Mouse (Mus musculus) left cerebral cortex, postnatal 14 days (tissue): ENCODE results near the gene Lca5. TPM values are rescaled to one million over a fixed set of nuclear protein-coding genes. Genes with fewer than 3 reads are reported as not detected.

Source experiments
- DNase-seq, 2 experiments: peaks; one replicate each; pipeline ENCODE4 v3.0.0; 2021 to 2022; ENCODE audit warnings: low spot score in 2 of 2, mixed read lengths in 1 of 2
- intact Hi-C: fragments of 180-260 bp; cut with DNase I; formaldehyde crosslinking; loops from one replicate; pipeline ENCODE4 v1.15.1; 2025
- total RNA-seq, 2 experiments: library from RNA; stranded (reverse); gene quantifications; 2 replicates each; pipeline ENCODE4 v1.2.3; 2021

Gene Lca5
- total RNA-seq, 2 experiments from 2014 or later, result 10.0 to 12.0 TPM

DNA sequence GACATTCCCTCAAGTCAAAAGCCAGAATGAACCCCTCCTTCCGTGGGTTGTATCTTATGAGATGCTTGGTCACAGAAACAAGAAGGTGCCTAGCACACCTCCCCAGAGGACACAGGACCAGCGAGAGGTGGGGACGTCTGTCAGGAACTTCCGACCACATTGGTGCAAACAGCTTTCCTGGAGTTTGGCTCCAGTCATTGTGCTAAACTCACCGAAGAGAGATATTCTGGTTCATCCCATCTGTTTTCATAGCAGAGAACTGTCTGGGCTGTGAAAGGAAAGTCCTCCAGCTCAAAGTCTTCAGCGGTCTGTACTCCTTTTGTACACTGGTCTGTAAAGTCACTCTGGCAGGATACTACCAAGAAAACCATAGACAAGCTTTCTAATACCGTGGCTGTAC lies 41.5 kb downstream of the Lca5 start:
- intact Hi-C loops, result no loop called here
- no peak for DNase-seq

DNA sequence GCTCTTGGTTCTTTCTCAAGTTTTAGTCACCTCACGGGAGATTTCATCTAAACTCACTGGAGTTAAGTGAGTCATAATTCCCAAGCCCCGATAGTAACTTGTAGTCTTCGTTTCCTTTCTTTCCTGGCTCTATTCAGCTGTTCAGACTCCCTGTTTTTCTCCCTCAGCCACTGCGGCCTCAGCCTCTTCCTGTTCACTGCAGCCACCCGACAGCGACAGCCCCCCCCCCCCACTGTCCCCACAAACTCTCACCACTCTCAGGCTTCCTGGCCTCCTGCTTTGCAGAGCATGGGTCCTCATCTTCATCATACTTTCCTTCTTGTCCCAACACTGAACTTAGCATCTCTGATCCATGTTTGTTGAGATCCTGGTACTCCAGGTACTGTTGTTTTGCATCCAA lies 42.7 kb downstream of the Lca5 start:
- DNase-seq, result no peak
- intact Hi-C loops, result no loop called here

DNA sequence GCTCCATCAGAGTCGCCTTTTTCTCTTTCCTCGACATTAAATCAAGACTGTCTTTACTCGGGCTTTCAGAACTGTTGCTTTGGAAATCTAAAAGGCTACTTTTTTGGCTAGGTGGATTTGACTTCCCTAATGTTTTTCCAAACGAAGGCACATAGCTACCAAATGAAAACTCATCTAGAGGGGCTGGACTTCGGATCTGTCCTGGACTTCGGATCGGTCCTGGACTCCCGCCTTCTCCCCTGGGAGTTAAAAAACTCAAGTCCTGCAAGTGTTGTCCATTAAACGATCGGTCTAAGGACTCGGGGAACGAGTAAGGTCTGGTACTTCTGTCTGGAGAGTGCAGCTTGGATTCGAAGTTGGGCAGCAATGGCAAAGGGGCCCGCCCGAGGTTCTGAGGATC lies 45.5 kb downstream of the Lca5 start:
- DNase-seq, result no peak
- intact Hi-C loops, result no loop called here

DNA sequence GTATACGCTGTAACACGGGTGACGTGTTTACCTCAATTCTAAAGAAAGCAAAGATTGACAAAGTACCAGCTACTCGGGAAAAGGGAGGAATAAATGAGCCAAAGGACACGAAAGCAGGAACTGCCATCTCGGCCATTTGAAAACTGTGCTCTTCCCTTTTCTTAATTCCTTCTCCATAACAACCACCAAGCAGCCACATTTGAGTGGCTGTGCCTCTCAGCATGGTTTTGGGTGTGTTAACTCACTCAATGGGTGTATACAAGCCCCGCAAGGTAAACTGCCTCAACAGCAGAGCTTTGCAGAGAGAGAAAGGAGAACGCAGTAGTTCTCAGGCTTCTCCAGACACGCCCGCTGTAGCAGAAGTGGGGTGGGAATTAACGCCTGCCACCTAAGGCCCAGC lies 48.9 kb downstream of the Lca5 start:
- intact Hi-C loops, result no loop called here
- no peak for DNase-seq

DNA sequence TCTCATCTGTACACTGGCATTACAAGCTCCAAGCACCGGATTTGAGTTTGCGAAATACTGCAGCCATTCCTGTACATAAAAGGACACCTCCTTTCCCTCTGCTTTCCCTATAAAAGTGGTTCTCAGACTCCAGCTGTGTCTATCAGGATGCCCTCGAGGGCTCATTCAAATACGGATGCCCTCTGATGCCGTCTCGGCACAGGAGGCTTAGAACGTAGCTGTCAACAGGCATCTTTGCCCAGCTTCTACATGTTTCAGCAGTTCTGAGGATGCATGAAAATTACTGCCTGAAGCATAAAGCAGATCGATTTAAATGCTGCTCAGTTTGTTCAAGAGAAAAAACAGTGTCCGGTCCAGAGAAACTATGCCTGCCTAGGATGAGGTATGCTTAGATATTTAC lies 51.4 kb downstream of the Lca5 start:
- no peak for DNase-seq
- intact Hi-C loops, result loop anchor here (10.0 kb wide), 1 partner anchor 185 kb away; no protein-coding TSS in a partner anchor

DNA sequence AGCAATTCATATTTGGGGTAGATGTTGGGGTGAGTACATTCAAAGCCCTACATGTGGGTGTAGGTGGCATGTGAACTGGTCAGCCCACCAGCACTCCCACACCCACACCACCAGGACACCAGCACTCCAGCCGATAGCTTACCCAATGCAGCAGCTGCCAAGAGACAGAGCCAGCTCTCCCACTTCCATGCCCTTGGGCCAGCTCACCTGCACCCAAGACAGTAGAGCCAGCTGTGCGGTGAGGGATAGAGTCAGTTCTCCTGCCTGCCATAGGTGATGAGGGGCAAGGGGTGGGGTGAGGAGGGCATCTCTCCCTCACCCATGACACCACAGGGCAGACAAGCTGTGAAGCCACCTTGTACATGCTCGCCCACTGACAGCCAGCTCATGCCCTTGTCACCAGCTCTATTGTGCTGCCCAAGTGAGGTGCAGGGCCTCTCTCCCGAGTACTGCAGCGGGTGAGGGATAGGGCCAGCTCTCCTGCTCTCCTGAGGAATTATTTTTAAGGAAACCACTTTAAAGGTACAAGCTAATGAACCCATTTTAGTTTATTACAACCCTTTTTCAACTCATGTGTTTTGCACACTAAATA lies 54.6 kb downstream of the Lca5 start:
- intact Hi-C loops, result loop anchor here (10.0 kb wide), 1 partner anchor 188 kb away; no protein-coding TSS in a partner anchor
- no peak for DNase-seq

DNA sequence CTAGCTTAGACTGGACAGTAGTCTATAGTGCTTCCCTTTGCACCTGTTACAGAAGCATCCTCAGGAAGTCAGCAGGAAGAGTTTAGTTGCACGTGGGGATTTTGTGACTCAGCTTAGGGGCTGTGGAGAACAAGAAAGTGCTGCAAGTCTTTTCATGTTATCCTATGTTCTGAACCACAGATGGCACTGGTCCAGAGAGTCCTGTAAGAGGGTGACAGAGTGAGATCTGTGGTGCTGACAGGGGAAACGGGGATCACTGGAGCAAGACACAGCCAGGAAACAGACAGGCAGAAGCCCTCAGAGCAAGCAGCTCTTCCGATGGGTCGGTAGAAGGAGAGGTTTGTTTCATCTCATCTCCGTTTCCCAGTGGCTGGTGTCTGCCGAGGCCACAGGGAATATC lies 55.6 kb downstream of the Lca5 start:
- no peak for DNase-seq
- intact Hi-C loops, result loop anchor here (10.0 kb wide), 1 partner anchor 190 kb away; no protein-coding TSS in a partner anchor

DNA sequence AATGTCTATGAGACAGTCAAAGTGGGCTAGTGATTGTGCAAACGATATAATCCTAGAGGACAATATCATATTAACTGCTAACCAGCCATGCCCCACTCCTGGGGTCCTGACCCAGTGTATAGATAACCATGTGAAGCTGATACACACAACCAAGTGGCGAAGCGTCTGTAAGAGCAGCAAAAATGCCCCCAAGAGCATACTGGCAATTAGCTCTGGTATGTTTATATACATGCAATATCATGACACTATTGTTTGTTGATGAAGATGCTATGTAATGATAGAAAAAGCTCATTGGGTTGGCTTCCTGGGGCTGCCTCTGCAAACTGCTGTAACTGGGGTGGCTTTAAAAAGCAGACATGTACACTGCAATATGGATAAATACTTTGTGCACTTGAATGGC lies 57.7 kb downstream of the Lca5 start:
- intact Hi-C loops, result loop anchor here (10.0 kb wide), 1 partner anchor 192 kb away; no protein-coding TSS in a partner anchor
- no peak for DNase-seq

DNA sequence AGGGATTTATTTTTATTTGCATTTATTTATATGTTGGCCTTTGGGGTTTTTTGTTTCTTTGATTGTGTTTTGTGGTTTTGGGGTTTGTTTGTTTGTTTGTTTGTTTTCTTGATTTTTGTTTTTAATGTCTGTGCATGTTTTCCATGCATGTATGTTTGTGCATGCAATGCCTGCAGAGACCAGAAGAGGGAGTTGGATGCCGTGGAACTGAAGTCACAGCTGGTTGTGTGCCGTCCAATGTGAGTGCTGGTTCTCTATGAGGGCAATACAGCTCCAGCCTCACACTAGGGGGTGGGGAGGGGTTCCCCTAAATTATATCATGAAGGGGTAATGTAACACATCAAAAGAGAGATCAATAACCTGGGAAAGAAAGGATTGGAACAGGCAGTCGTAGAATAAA lies 58.2 kb downstream of the Lca5 start:
- DNase-seq, result no peak
- intact Hi-C loops, result loop anchor here (10.0 kb wide), 1 partner anchor 192 kb away; no protein-coding TSS in a partner anchor

DNA sequence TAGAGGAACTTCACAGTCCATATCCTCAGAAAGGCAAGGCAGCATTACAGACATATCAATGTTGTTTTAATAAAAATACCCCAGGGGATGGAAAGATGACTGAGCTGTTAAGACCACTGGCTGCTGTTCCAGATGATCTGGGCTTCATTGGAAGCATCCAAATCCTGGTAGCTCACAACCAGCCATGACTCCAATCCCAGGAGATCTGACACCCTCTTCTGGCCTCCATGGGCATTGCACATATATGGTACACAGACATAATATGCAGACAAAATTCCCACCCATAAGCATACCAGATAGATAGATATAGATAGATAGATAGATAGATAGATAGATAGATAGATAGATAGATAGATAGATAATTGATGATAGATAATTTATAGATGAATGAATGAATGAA lies 59.6 kb downstream of the Lca5 start:
- intact Hi-C loops, result loop anchor here (10.0 kb wide), 1 partner anchor 193 kb away; no protein-coding TSS in a partner anchor
- DNase-seq, result peak; percentile 38 to 39

DNA sequence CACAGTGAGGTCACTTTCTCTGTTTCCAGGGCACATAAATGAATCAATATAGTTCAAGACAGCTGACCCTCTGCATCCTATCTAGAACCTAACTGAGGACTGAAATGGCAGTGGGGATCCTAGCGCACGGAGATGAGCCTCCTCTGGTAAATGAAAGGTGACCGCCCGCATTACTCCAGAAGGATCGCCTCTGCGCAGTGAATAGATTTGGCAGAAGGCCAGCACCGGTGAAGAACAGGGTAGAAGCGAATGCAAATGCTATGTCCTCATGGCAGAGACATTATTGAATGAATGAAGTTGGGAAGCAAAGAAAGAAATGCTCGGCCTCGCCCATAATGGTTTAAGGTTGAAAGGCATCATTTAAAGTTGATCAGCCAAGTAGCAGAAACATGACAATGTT lies 61.3 kb downstream of the Lca5 start:
- intact Hi-C loops, result loop anchor here (10.0 kb wide), 1 partner anchor 195 kb away; no protein-coding TSS in a partner anchor
- no peak for DNase-seq

DNA sequence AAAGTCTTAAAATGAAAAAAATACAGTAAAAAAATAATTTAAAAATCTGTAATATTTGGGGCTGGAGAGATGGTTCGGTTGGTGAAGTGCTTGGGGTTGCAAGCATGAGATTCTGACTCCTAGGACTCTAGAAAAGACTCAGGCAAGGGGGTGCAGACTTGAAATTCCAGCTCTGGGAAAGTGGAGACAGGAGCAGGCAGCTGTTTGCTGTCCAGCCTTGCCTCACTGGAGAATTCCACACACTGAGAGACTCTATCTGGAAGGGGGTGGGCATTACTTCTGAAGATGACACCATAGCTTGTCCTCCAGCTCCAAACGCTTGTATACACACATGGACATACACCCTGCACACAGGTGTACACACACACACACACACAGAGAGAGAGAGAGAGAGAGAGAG lies 63.8 kb downstream of the Lca5 start:
- intact Hi-C loops, result no loop called here
- DNase-seq, result no peak

DNA sequence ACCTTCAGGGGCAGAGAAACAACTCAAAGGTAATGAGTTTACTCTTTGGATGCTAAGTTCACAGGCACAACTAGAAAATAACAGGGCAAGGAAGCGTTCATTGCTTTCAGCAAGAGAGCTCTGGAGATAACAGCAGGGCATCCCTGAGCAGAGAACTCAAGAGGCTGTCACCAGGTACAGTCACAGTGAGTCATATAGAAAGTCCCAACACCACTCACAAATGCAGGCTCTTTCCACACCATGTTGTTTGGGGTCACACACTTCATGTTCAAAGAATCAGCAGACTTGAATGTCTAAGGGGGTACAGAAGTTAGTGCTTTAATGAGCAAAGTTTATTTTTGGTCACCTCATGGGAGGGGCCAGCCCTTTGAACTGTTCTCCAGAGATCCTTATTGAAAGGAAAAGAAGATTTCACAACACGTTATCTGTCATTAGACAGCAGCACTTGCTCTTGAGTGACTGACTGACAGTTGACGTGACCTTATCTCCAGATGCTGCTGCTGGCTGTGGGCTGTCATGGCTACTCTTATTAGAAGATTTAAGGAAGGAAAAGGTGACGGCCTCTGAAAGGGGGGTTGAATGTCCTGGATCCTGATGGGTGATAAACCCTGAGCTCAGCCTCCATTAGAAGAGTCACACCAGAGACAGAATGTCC lies 65.3 kb downstream of the Lca5 start:
- no peak for DNase-seq
- intact Hi-C loops, result no loop called here

DNA sequence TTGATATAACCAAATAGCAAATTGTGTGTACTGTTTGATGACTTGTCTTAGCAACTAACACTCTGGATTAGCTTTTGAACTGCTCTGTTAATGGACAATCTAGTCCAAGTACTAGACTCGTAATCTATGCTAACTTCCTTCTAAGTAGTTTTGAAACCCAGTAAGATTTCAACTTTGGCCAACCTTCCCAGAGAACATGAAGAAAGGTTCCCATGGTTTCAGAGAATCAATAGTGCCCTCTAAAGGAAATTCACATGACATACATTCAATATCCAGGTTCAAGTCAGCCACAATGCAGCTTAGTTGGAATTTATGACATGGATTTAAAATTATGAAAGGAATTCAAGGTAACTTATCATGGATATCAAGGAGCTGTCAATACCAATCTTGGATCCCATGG lies 70.0 kb downstream of the Lca5 start:
- no peak for DNase-seq
- intact Hi-C loops, result loop anchor here (5.0 kb wide), 1 partner anchor 399 kb away; no protein-coding TSS in a partner anchor

DNA sequence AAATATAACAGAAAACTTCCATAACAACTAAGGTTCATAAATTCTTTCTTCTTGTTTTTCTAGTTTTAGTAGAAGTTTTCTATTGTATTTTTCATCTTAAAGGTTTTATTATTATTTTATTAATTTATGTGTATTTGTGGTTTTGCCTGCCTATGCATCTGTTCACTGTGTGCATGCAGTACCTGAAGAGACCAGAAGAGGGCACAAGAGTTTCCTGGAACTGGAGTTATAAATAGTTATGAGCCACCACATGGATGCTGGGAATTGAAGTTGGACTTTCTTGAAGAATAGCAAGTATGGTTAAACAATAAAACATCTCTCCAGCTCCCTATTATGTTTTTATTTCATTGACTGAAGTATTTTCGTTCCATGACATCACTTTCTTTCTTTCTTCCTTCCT lies 72.7 kb downstream of the Lca5 start:
- DNase-seq, result peak; percentile 41 to 52
- intact Hi-C loops, result no loop called here

DNA sequence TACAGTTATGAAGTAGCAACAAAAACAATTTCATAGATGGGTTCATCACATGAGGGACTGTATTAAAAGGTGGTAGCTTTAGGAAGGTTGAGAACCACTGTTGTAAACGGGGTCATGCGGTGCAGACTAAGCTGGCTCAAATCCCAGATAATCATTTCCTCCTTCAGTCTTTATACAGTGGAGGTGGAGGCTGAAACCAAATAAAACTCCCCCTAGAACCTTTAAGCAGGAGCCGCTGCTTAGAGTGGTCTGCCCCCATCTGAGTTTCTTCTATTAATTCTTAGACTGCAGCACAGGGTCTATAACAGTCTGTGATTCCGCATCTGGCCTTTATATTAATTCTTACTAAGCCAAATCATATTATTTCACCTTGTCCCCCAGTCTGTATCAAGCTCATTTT lies 85.1 kb downstream of the Lca5 start:
- no peak for DNase-seq
- intact Hi-C loops, result no loop called here

DNA sequence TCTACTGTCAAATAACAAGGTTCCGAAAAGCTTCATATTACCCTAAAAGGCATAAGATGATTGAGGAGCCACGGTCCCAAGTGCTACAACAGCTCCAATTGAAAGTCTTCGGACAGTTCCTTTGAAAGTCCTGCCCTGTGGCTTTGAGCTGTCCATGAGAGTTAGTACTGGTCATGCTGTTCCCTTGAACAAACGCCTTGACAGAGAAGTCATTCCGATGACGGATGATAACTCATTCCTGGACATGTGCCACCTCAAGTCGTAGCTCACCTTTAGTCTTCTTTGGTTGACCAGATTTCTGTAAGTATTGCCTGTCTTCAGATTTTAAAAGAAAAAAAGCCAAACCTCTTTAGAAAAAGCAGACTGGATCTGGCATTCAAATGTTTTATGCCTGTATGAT lies 87.6 kb downstream of the Lca5 start:
- intact Hi-C loops, result no loop called here
- DNase-seq, result no peak

DNA sequence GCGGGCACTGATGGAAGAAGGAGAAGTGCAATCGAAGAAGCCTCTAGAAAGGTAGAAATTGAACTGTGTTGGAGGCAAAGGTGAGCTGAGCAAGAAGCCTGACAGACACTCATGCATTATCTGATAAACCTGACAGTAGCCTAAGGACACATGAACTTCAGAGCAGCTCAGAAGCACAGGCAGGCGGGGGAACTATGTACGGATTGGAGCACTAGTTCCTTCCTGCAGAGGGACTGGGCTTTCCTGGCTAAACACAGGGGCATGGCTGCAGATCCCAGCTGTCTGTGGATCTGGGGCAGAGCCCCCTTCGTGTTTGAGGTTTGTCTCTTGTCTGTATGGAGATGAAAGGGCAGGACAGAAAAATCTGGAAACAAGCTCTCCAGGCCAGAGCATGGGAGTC lies 89.8 kb downstream of the Lca5 start:
- no peak for DNase-seq
- intact Hi-C loops, result no loop called here

DNA sequence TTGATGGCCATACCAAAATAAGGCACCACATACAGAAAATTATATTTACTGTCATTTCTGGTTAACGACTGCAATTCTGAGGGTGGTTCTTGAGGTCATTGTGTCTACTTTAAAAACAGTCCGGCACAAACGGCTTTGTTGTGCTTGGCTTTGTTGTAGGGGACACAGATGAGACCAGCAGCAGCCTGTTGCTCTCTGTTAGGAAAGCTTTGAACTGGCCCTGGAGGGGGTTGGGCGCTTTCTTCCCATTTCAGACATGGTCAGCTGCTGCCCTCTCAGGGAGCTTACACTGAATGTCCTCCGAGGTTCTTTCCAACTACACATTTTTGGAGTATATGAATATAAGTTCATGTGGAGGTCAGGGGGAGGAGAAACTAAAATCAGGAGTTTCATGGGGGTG lies 90.3 kb downstream of the Lca5 start:
- intact Hi-C loops, result no loop called here
- DNase-seq, result peak in 1 of 2 experiments; percentile 36

DNA sequence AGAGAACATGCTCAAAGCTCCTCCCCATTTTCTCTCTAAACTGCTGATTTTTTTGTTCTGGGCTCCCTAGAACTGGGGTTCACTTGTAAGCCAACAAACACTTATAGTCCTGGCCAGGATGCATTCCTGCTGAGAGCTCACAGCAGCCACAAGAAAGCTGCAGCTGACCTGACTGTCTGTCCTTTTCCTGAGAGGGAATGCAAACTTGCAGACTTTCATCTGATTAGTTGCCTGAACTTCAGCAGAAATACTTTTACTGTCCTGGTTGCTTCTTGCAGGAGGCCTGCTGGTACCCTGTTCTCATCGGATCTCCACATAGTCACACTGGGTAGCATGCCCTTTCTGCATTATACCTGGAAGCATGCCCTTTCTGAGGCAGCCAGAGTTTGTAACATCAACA lies 91.0 kb downstream of the Lca5 start:
- no peak for DNase-seq
- intact Hi-C loops, result no loop called here

DNA sequence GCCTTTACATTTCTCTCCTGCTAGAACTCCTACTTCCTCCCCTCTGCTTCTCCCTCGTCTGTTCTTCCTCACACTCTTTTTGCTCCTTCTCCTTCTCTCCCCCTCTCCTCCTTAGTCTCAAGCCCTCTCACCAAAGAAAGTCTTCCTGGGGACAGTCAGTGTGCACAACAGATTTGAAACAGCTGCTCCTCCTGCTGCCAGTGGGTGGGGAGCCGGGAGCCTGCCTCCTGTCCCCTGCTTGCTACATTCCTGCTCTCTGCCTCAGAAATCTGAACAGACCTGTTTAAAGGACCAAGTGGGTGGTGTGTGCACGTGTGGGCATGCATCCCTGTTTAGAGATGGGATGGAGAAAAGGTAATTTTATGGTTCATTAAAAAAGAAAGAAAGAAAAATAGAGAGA lies 91.4 kb downstream of the Lca5 start:
- peak; percentile 37 to 58 for DNase-seq
- intact Hi-C loops, result no loop called here
